Mouse (Mus musculus) MEL (cell line): ENCODE measurements around the gene Numbl. TPM values are rescaled to one million over a fixed set of nuclear protein-coding genes. Genes with fewer than 3 reads are reported as not detected.

Experiments used
- DNase-seq: peaks from one replicate; pipeline ENCODE4 v3.0.0; 2011; ENCODE audit warnings: low read depth, low spot score
- H3K27ac ChIP-seq: 2 replicates; pipeline ENCODE4 v1.5.1; 2012; ENCODE audit warnings: low read depth, mild to moderate bottlenecking, control low read depth, low read length, moderate library complexity; ENCODE audit not compliant: control insufficient read depth
- H3K27me3 ChIP-seq, 2 experiments: fragments of 150-350 bp in 1 of 2; sonication (generic) in 1 of 2; 2 replicates each; pipeline ENCODE4 v1.6.1; 2012; ENCODE audit warnings: low read length in 2 of 2, mild to moderate bottlenecking in 2 of 2, improper control_type of control experiment in 1 of 2, moderate library complexity in 1 of 2; ENCODE audit not compliant: insufficient read depth in 2 of 2, control insufficient read depth in 1 of 2
- H3K36me3 ChIP-seq, 2 experiments: 2 replicates each; pipeline ENCODE4 v1.6.1; 2012 to 2014; ENCODE audit warnings: low read length in 2 of 2, improper control_type of control experiment in 1 of 2, inconsistent platforms in 1 of 2, mild to moderate bottlenecking in 1 of 2; ENCODE audit not compliant: insufficient read depth in 2 of 2, control insufficient read depth in 1 of 2
- H3K4me1 ChIP-seq, 2 experiments: fragments of 150-350 bp in 1 of 2; sonication (generic) in 1 of 2; 2 replicates each; pipeline ENCODE4 v1.6.1; 2012; ENCODE audit warnings: low read length in 2 of 2, improper control_type of control experiment in 1 of 2, mild to moderate bottlenecking in 1 of 2; ENCODE audit not compliant: insufficient read depth in 2 of 2, control insufficient read depth in 1 of 2
- H3K4me3 ChIP-seq, 2 experiments: fragments of 150-350 bp in 1 of 2; sonication (generic) in 1 of 2; 2 replicates each; pipeline ENCODE4 v1.5.1; 2012; ENCODE audit warnings: low read depth in 2 of 2, low read length in 2 of 2, mild to moderate bottlenecking in 2 of 2, moderate library complexity in 2 of 2, control low read depth in 1 of 2, improper control_type of control experiment in 1 of 2; ENCODE audit not compliant: control insufficient read depth in 1 of 2, insufficient read depth in 1 of 2
- H3K79me2 ChIP-seq: 2 replicates; pipeline ENCODE4 v1.6.1; 2012; ENCODE audit warnings: mild to moderate bottlenecking, low read length, moderate library complexity; ENCODE audit not compliant: control insufficient read depth, poor library complexity, insufficient read depth
- H3K9ac ChIP-seq: 2 replicates; pipeline ENCODE4 v1.6.1; 2012; ENCODE audit warnings: low read depth, mild to moderate bottlenecking, control low read depth, low read length, moderate library complexity; ENCODE audit not compliant: control insufficient read depth, poor library complexity, severe bottlenecking
- H3K9me3 ChIP-seq: fragments of 150-350 bp; sonication (generic); replicated peaks from 2 replicates; pipeline ENCODE4 v1.6.1; 2012; ENCODE audit warnings: mild to moderate bottlenecking, low read length, improper control_type of control experiment, moderate library complexity; ENCODE audit not compliant: insufficient read depth
- CHD1 ChIP-seq: IDR thresholded peaks from 2 replicates; pipeline ENCODE4 v1.6.1; 2012; ENCODE audit warnings: low read depth, mild to moderate bottlenecking, inconsistent platforms, low read length, improper control_type of control experiment
- CHD2 ChIP-seq: IDR thresholded peaks from 2 replicates; pipeline ENCODE4 v1.6.1; 2011; ENCODE audit warnings: low read length, improper control_type of control experiment
- ELF1 ChIP-seq: IDR thresholded peaks from 2 replicates; pipeline ENCODE4 v1.6.1; 2014; ENCODE audit warnings: low read depth, mild to moderate bottlenecking, inconsistent platforms, low read length, improper control_type of control experiment, moderate library complexity
- EP300 ChIP-seq, 2 experiments: IDR thresholded peaks; 2 replicates each; pipeline ENCODE4 v1.6.1; 2011; ENCODE audit warnings: improper control_type of control experiment in 2 of 2, low read length in 2 of 2, low read depth in 1 of 2, mild to moderate bottlenecking in 1 of 2
- ETS1 ChIP-seq: IDR thresholded peaks from 2 replicates; pipeline ENCODE4 v1.6.1; 2012; ENCODE audit warnings: low read depth, mild to moderate bottlenecking, inconsistent platforms, low read length, improper control_type of control experiment, moderate library complexity
- GATA1 ChIP-seq: IDR thresholded peaks from 2 replicates; pipeline ENCODE4 v1.6.1; 2011; ENCODE audit warnings: low read depth, low read length, improper control_type of control experiment
- MAFK ChIP-seq: IDR thresholded peaks from 2 replicates; pipeline ENCODE4 v1.6.1; 2011; ENCODE audit warnings: low read depth, mild to moderate bottlenecking, low read length, improper control_type of control experiment, borderline replicate concordance
- MAX ChIP-seq: IDR thresholded peaks from 2 replicates; pipeline ENCODE4 v1.6.1; 2011; ENCODE audit warnings: low read length, improper control_type of control experiment
- MXI1 ChIP-seq: IDR thresholded peaks from 2 replicates; pipeline ENCODE4 v1.6.1; 2011; ENCODE audit warnings: mild to moderate bottlenecking, low read depth, low read length, improper control_type of control experiment
- MYB ChIP-seq: IDR thresholded peaks from 2 replicates; pipeline ENCODE4 v1.6.1; 2011; ENCODE audit warnings: mild to moderate bottlenecking, low read depth, low read length, improper control_type of control experiment
- MYC ChIP-seq: IDR thresholded peaks from 2 replicates; pipeline ENCODE4 v1.6.1; 2011; ENCODE audit warnings: low read depth, mild to moderate bottlenecking, low read length, improper control_type of control experiment, moderate library complexity
- NRF1 ChIP-seq: IDR thresholded peaks from 2 replicates; pipeline ENCODE4 v1.6.1; 2014; ENCODE audit warnings: low read depth, mild to moderate bottlenecking, inconsistent platforms, low read length, improper control_type of control experiment, moderate library complexity; ENCODE audit not compliant: poor library complexity, insufficient read depth, severe bottlenecking
- POLR2A ChIP-seq, 2 experiments: IDR thresholded peaks; 2 replicates each; pipeline ENCODE4 v1.6.1; 2011 to 2012; ENCODE audit warnings: low read length in 2 of 2, mild to moderate bottlenecking in 2 of 2, control low read depth in 1 of 2, improper control_type of control experiment in 1 of 2, low read depth in 1 of 2, moderate library complexity in 1 of 2; ENCODE audit not compliant: control insufficient read depth in 1 of 2, insufficient read depth in 1 of 2, poor library complexity in 1 of 2
- POLR2AphosphoS5 ChIP-seq: IDR thresholded peaks from 2 replicates; pipeline ENCODE4 v1.6.1; 2012; ENCODE audit warnings: low read depth, borderline replicate concordance, mild to moderate bottlenecking, inconsistent platforms, low read length, moderate library complexity, mixed read lengths
- RCOR1 ChIP-seq: IDR thresholded peaks from 2 replicates; pipeline ENCODE4 v1.6.1; 2012; ENCODE audit warnings: low read depth, mild to moderate bottlenecking, inconsistent platforms, low read length, improper control_type of control experiment
- TAL1 ChIP-seq: IDR thresholded peaks from 2 replicates; pipeline ENCODE4 v1.6.1; 2012; ENCODE audit warnings: mild to moderate bottlenecking, inconsistent platforms, low read length, moderate library complexity, mixed read lengths
- TCF12 ChIP-seq: IDR thresholded peaks from 2 replicates; pipeline ENCODE4 v1.6.1; 2014; ENCODE audit warnings: low read depth, mild to moderate bottlenecking, inconsistent platforms, low read length, improper control_type of control experiment, moderate library complexity
- USF2 ChIP-seq, 2 experiments: IDR thresholded peaks; 2 replicates each; pipeline ENCODE4 v1.6.1; 2011 to 2012; ENCODE audit warnings: improper control_type of control experiment in 2 of 2, low read length in 2 of 2, borderline replicate concordance in 1 of 2, inconsistent platforms in 1 of 2, low read depth in 1 of 2, mild to moderate bottlenecking in 1 of 2; ENCODE audit not compliant: insufficient read depth in 1 of 2
- ZMIZ1 ChIP-seq: IDR thresholded peaks from 2 replicates; pipeline ENCODE4 v1.6.1; 2012; ENCODE audit warnings: low read depth, mild to moderate bottlenecking, inconsistent platforms, low read length, improper control_type of control experiment, moderate library complexity
- ZNF384 ChIP-seq: IDR thresholded peaks from 2 replicates; pipeline ENCODE4 v1.6.1; 2012; ENCODE audit warnings: low read depth, mild to moderate bottlenecking, inconsistent platforms, low read length, improper control_type of control experiment
- polyA plus RNA-seq, 2 experiments: library from polyadenylated mRNA; stranded (reverse) in 1 of 2; unstranded in 1 of 2; fragments of >175 nt in 1 of 2; fragments of >200 nt in 1 of 2; gene quantifications; 2 replicates each; pipeline versions ENCODE4 v1.2.1 to v1.2.4; 2012; ENCODE audit warnings: low replicate concordance in 2 of 2, low read depth in 1 of 2; ENCODE audit not compliant: insufficient read length in 2 of 2, insufficient read depth in 1 of 2, missing spikeins in 1 of 2
- total RNA-seq: library from RNA; depleted of rRNA; stranded (reverse); fragments of 300-350 nt; gene quantifications from 2 replicates; pipeline ENCODE4 v1.2.3, GENCODE M21; 2012

The Numbl gene
- total and polyA plus RNA-seq, 3 experiments: 2.2 to 10.6 TPM; not detected in 1

GRCm38 (mm10) chr7:27329326-27329947 is 71.2 kb downstream of the Numbl start (continued):
- no peak for TF ChIP-seq CHD1
- peak; percentile 48; the same call in 1 of the 2 replicates for TF ChIP-seq TCF12
- no peak for TF ChIP-seq POLR2AphosphoS5
- TF ChIP-seq ETS1: no peak
- peak; percentile 85 for TF ChIP-seq MXI1
- TF ChIP-seq MYC: no peak; the same call in 1 of the 2 replicates
- no peak; the same call in 1 of the 2 replicates for TF ChIP-seq CHD2
- TF ChIP-seq MYB: no peak
- TF ChIP-seq ELF1: peak; percentile 25; the same call in 1 of the 2 replicates
- TF ChIP-seq TAL1: no peak
- TF ChIP-seq NRF1: 0 out of 2 replicates have a peak, but pooled peaks have one; percentile 9
- no peak for TF ChIP-seq USF2 (IDR thresholded peaks at IDR 0.05; ENCODE audit: borderline replicate concordance in 1 of 2, insufficient read depth in 1 of 2, low read depth in 1 of 2, low read length in 2 of 2)
- no peak for TF ChIP-seq RCOR1

- H3K9ac ChIP-seq: peak overlapping the region; percentile 76
- H3K27ac ChIP-seq: peak overlapping the region; percentile 17
- peak; percentile 57 for DNase-seq
- H3K9me3 ChIP-seq: no peaks in the 10 kb centered on the region
- H3K4me3 ChIP-seq: peak overlapping the region; percentile 45 to 68
- H3K36me3 ChIP-seq: peaks cover 0 to 2% of the 10 kb centered on the region in 2 experiments; a peak in 2 of 4 replicates
- no peaks in the 10 kb centered on the region for H3K27me3 ChIP-seq
- peaks cover 7% of the 10 kb centered on the region; the same call in 1 of the 2 replicates for H3K79me2 ChIP-seq
- H3K4me1 ChIP-seq: peaks cover 0 to 11% of the 10 kb centered on the region in 2 experiments; a peak in 2 of 4 replicates
- TF ChIP-seq GATA1 (no peak), TAL1 (no peak), MAFK (no peak), NRF1 (no peak), POLR2A (IDR thresholded peaks at IDR 0.05; ENCODE audit: control insufficient read depth in 1 of 2, insufficient read depth in 1 of 2, low read depth in 1 of 2, low read length in 2 of 2, poor library complexity in 1 of 2) (no peak), ZMIZ1 (no peak), MAX (no peak), ZNF384 (no peak), EP300 (IDR thresholded peaks at IDR 0.05; ENCODE audit: low read depth in 1 of 2, low read length in 2 of 2) (no peak)
Observed at GRCm38 (mm10) chr7:27329981-27330380, 71.7 kb downstream of the Numbl start.
